In the genomic region with DNA sequence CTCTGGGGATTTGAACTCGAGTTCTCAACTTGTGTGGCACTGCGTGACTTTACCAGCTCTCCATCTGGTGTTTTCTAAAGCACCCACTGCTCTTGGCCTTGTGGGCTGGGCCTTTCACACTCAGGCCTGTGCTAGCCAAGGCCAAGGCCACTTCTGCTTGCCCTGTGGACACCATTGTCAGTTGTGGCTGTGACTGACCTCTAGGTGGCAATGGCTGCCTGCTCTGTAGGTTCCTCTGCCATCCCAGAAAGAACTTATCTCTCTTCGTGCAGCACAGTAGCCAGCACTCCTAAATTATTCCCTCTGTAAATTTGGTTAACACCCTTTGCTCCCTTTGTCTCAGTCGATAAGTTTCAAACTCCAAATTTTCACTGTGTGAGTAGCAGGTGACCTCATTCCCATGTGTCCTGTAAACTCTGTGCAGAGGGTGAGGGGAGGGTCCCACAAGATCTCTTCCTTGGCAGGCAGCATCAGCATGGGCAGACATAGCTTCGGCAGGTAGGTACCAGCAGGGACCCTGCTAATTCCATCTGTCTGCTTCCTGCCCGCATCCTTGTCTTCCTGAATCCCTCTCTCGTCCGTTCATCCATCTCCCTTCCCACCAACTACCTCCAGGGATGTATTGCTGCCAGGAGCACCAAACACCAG, we compare ENCODE assay signal across 7 mouse cellular contexts.
A peak's percentile ranks its signal among the peaks of the same experiment; 100 is the strongest.
DNase-seq lines count a peak whose midpoint lies in the region; ATAC-seq and TF ChIP-seq lines count a peak whose summit lies in the region.

No protein-coding gene starts in this region.

- TF ChIP-seq CTCF in C2C12 (IDR thresholded peaks at IDR 0.05; ENCODE audit: control insufficient read depth, insufficient read depth, insufficient read length) (peak; percentile 78), MEL (IDR thresholded peaks at IDR 0.05 in 2 of 3, conservative IDR thresholded peaks at IDR 0.05 in 1 of 3; ENCODE audit: control insufficient read depth in 1 of 3, insufficient read depth in 1 of 3, low read depth in 2 of 3, low read length in 3 of 3, poor library complexity in 1 of 3, severe bottlenecking in 1 of 3) (peak in 2 of 3 experiments; percentile 9 to 35; a peak in 3 of 6 replicates)

- H3K4me3 ChIP-seq in C2C12 (ENCODE audit: insufficient read depth, poor library complexity, severe bottlenecking) (no peak overlapping the region), MEL (ENCODE audit: control insufficient read depth in 1 of 2, insufficient read depth in 1 of 2, low read depth in 2 of 2, low read length in 2 of 2) (no peak overlapping the region)
- H3K4me3 ChIP-seq in midbrain, embryonic 16.5 days (ENCODE audit: low read depth, low read length), result no peak overlapping the region

- TF ChIP-seq RAD21 in MEL (IDR thresholded peaks at IDR 0.05; ENCODE audit: low read depth, low read length), result peak; percentile 23

- H3K27me3 ChIP-seq in C2C12 (ENCODE audit: control insufficient read depth, insufficient read depth, insufficient read length) (no peaks in the 10 kb centered on the region), MEL (ENCODE audit: control insufficient read depth in 1 of 2, insufficient read depth in 2 of 2, low read length in 2 of 2) (no peaks in the 10 kb centered on the region)
- no peaks in the 10 kb centered on the region for H3K27me3 ChIP-seq in midbrain, embryonic 16.5 days (ENCODE audit: control insufficient read depth, insufficient read depth, low read depth, low read length)

- H3K79me2 ChIP-seq in C2C12 (ENCODE audit: control insufficient read depth, insufficient read depth) (no peaks in the 10 kb centered on the region), MEL (ENCODE audit: control insufficient read depth, insufficient read depth, low read length, poor library complexity) (no peaks in the 10 kb centered on the region)

- DNase-seq in MEL (ENCODE audit: low read depth, low spot score), result no peak
- peak; percentile 57 to 61 for DNase-seq in cerebellum, postnatal 36 days
- peak; percentile 53 for DNase-seq in heart, postnatal 4 days
- DNase-seq in left cerebral cortex, postnatal 10 days (ENCODE audit: extremely low spot score in 1 of 2, low spot score in 2 of 2), result peak; percentile 23 to 50

- TF ChIP-seq POLR2A in MEL (IDR thresholded peaks at IDR 0.05; ENCODE audit: control insufficient read depth in 1 of 2, insufficient read depth in 1 of 2, low read depth in 1 of 2, low read length in 2 of 2, poor library complexity in 1 of 2), result no peak

- no peak overlapping the region for H3K4me2 ChIP-seq in midbrain, embryonic 16.5 days (ENCODE audit: low read length)

- no peaks in the 10 kb centered on the region for H3K79me3 ChIP-seq in C2C12 (ENCODE audit: low read depth)

- no peak overlapping the region for H3K9ac ChIP-seq in MEL (ENCODE audit: control insufficient read depth, low read depth, low read length, poor library complexity, severe bottlenecking)
- H3K9ac ChIP-seq in midbrain, embryonic 16.5 days (ENCODE audit: low read depth, low read length), result no peak overlapping the region

- no peak for TF ChIP-seq EP300 in MEL (IDR thresholded peaks at IDR 0.05; ENCODE audit: low read depth in 1 of 2, low read length in 2 of 2)

- no peak overlapping the region for H3K27ac ChIP-seq in MEL (ENCODE audit: control insufficient read depth, low read depth, low read length)
- no peak overlapping the region for H3K27ac ChIP-seq in midbrain, embryonic 16.5 days (ENCODE audit: low read length)

- H3K9me3 ChIP-seq in MEL (replicated peaks; ENCODE audit: insufficient read depth, low read length), result no peaks in the 10 kb centered on the region
- H3K9me3 ChIP-seq in midbrain, embryonic 16.5 days (replicated peaks; ENCODE audit: control insufficient read depth, low read length, poor library complexity, severe bottlenecking), result no peaks in the 10 kb centered on the region

- intact Hi-C loops in left cerebral cortex, postnatal 10 days (cut with DNase I), result no loop called here

- H3K36me3 ChIP-seq in C2C12 (ENCODE audit: control insufficient read depth, insufficient read depth), result no peaks in the 10 kb centered on the region
- no peaks in the 10 kb centered on the region for H3K36me3 ChIP-seq in MEL (ENCODE audit: control insufficient read depth in 1 of 2, insufficient read depth in 2 of 2, low read length in 2 of 2)
- H3K36me3 ChIP-seq in midbrain, embryonic 16.5 days (ENCODE audit: control insufficient read depth, insufficient read depth, low read length), result no peaks in the 10 kb centered on the region

- WGBS in midbrain, embryonic 16.5 days, result 65% methylated on average over 8 of the region's 8 CpGs

- no peak overlapping the region for H3ac ChIP-seq in C2C12 (ENCODE audit: control insufficient read depth, insufficient read length, low read depth)

- H3K4me1 ChIP-seq in MEL (ENCODE audit: control insufficient read depth in 1 of 2, insufficient read depth in 2 of 2, low read length in 2 of 2), result no peaks in the 10 kb centered on the region
- H3K4me1 ChIP-seq in midbrain, embryonic 16.5 days (ENCODE audit: control insufficient read depth, insufficient read depth, low read length), result no peaks in the 10 kb centered on the region

- ATAC-seq in midbrain, embryonic 16.5 days, result peak; percentile 75
- ATAC-seq in erythroblast, adult 5-6 weeks (replicated peaks; ENCODE audit: low FRiP score, poor library complexity, severe bottlenecking), result no peak

TF ChIP-seq in C2C12, 6 proteins besides CTCF, POLR2A, EP300 and RAD21:
- no peak for TF ChIP-seq MYOG (IDR thresholded peaks at IDR 0.05; ENCODE audit: control insufficient read depth, extremely low read depth, insufficient read length)
- no peak for TF ChIP-seq CEBPB (IDR thresholded peaks at IDR 0.05; ENCODE audit: low read depth)
- no peak for TF ChIP-seq MYOD1 (IDR thresholded peaks at IDR 0.05; ENCODE audit: control insufficient read depth, insufficient read length, low read depth)
- no peak for TF ChIP-seq MAX (IDR thresholded peaks at IDR 0.05)
- TF ChIP-seq USF1 (IDR thresholded peaks at IDR 0.05; ENCODE audit: low read depth), result no peak
- TF ChIP-seq FOSL1 (IDR thresholded peaks at IDR 0.05; ENCODE audit: insufficient read depth, low read length, poor library complexity, severe bottlenecking), result no peak
TF ChIP-seq in C2C12: peak in this region for 0.

TF ChIP-seq in MEL, 35 proteins besides CTCF, POLR2A, EP300 and RAD21:
- no peak for TF ChIP-seq CHD2 (IDR thresholded peaks at IDR 0.05; ENCODE audit: low read length)
- TF ChIP-seq SMC3 (IDR thresholded peaks at IDR 0.05; ENCODE audit: low read depth, low read length), result no peak
- no peak for TF ChIP-seq CHD1 (IDR thresholded peaks at IDR 0.05; ENCODE audit: low read depth, low read length)
- no peak for TF ChIP-seq JUND (IDR thresholded peaks at IDR 0.05; ENCODE audit: low read depth, low read length)
- TF ChIP-seq E2F4 (IDR thresholded peaks at IDR 0.05; ENCODE audit: borderline replicate concordance, low read depth, low read length), result no peak
- no peak for TF ChIP-seq ETS1 (IDR thresholded peaks at IDR 0.05; ENCODE audit: low read depth, low read length)
- no peak for TF ChIP-seq USF1 (IDR thresholded peaks at IDR 0.05; ENCODE audit: low read depth, low read length)
- TF ChIP-seq MYC (IDR thresholded peaks at IDR 0.05; ENCODE audit: low read depth, low read length), result no peak
- TF ChIP-seq POLR2AphosphoS5 (IDR thresholded peaks at IDR 0.05; ENCODE audit: borderline replicate concordance, low read depth, low read length), result no peak
- TF ChIP-seq MAFK (IDR thresholded peaks at IDR 0.05; ENCODE audit: borderline replicate concordance, low read depth, low read length), result no peak
